Mouse (Mus musculus) liver, postnatal 0 days (tissue): ENCODE results near the gene Gmds. TPM values are rescaled to one million over a fixed set of nuclear protein-coding genes. Genes with fewer than 3 reads are reported as not detected.

Experiments
- ATAC-seq: fragments of 200-750 bp; cut with Nextera tagmentation; 2 replicates; pipeline ENCODE4 v1.8.0; 2017; ENCODE audit warnings: mild to moderate bottlenecking, moderate library complexity
- DNase-seq: peaks from one replicate; pipeline ENCODE4 v3.0.0-alpha.2; 2016
- H3K27ac ChIP-seq: fragments of 300-500 bp; sonication (generic); 2 replicates; pipeline ENCODE4 v1.5.1; 2014; ENCODE audit warnings: antibody characterized with exemption, moderate library complexity, mild to moderate bottlenecking, low read depth
- H3K27me3 ChIP-seq: fragments of 300-500 bp; sonication (generic); 2 replicates; pipeline ENCODE4 v1.6.1; 2014; ENCODE audit warnings: low read length, control low read depth, mixed read lengths; ENCODE audit not compliant: insufficient read depth
- H3K36me3 ChIP-seq: fragments of 300-500 bp; sonication (generic); replicated peaks from 2 replicates; pipeline ENCODE4 v1.6.1; 2014; ENCODE audit warnings: mild to moderate bottlenecking, control low read depth, low read length, moderate library complexity, mixed read lengths; ENCODE audit not compliant: insufficient read depth
- H3K4me1 ChIP-seq: fragments of 300-500 bp; sonication (generic); 2 replicates; pipeline ENCODE4 v1.6.1; 2014; ENCODE audit warnings: antibody characterized with exemption, mild to moderate bottlenecking, control low read depth; ENCODE audit not compliant: insufficient read depth
- H3K4me2 ChIP-seq: fragments of 300-500 bp; sonication (generic); 2 replicates; pipeline ENCODE4 v1.6.1; 2014; ENCODE audit warnings: low read depth, mild to moderate bottlenecking, low read length, moderate library complexity, mixed read lengths
- H3K4me3 ChIP-seq: fragments of 300-500 bp; sonication (generic); 2 replicates; pipeline ENCODE4 v1.5.1; 2014; ENCODE audit warnings: low read depth, low read length
- H3K9ac ChIP-seq: fragments of 300-500 bp; sonication (generic); replicated peaks from 2 replicates; pipeline ENCODE4 v1.6.1; 2014; ENCODE audit warnings: mild to moderate bottlenecking, moderate library complexity
- H3K9me3 ChIP-seq: fragments of 300-500 bp; sonication (generic); 2 replicates; pipeline ENCODE4 v1.6.1; 2016; ENCODE audit warnings: mild to moderate bottlenecking, control low read depth, low read length, mixed read lengths
- CTCF ChIP-seq: sonication (generic); IDR thresholded peaks from 2 replicates; pipeline ENCODE4 v1.5.1; 2016; ENCODE audit warnings: antibody characterized with exemption, low read depth
- EP300 ChIP-seq: IDR thresholded peaks from 2 replicates; pipeline ENCODE4 v1.6.1; 2016; ENCODE audit warnings: antibody characterized with exemption, low read depth, mild to moderate bottlenecking
- WGBS: fragments of 180-500 bp; shearing (Covaris S2); extraction: QIAGEN DNeasy Blood & Tissue Kit; methylation state at CpG from one replicate; pipeline ENCODE4 v1.1.7; 2014; ENCODE audit not compliant: insufficient replicate concordance; 5-methylcytosine and 5-hydroxymethylcytosine counted together
- polyA plus RNA-seq: library from polyadenylated mRNA; unstranded; fragments of >200 nt; fragmentation: Nextera tagmentation; extraction: Ambion mirVana; gene quantifications from 2 replicates; pipeline ENCODE4 v1.2.1, GENCODE M21; 2015

Gmds gene
- polyA plus RNA-seq, 1 experiment from 2014 or later, result 4.9 TPM

DNA sequence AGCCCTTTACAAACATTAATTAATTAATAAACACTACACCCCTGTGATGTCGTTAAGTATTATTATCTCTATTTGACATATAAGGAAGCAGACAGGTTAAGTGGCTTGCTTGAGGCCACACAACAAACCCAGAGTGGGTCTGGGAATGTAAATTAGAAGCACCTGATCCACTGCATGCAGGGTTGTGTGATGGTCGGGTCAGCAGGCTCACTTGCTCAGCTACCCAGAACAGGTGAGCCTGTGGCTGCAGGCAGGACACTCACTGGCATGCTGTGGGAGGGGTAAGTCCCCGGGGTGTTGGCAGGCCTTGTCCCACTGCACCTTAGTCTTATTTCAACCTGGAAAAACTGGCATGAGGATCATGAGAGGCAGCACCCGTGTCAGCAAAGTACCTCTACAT, 484.5 kb downstream of the Gmds start:
- ATAC-seq (no peak), DNase-seq (no peak)
- TF ChIP-seq EP300 (no peak), CTCF (no peak)
- H3K9ac ChIP-seq, result no peak overlapping the region
- no peaks in the 10 kb centered on the region for H3K36me3 ChIP-seq
- H3K4me2 ChIP-seq, result no peak overlapping the region
- no peak overlapping the region for H3K27ac ChIP-seq
- 64% methylated on average over 4 of the region's 4 CpGs for WGBS
- no peaks in the 10 kb centered on the region for H3K27me3 ChIP-seq
- H3K9me3 ChIP-seq, result no peaks in the 10 kb centered on the region
- H3K4me3 ChIP-seq, result no peak overlapping the region
- H3K4me1 ChIP-seq, result no peaks in the 10 kb centered on the region

DNA sequence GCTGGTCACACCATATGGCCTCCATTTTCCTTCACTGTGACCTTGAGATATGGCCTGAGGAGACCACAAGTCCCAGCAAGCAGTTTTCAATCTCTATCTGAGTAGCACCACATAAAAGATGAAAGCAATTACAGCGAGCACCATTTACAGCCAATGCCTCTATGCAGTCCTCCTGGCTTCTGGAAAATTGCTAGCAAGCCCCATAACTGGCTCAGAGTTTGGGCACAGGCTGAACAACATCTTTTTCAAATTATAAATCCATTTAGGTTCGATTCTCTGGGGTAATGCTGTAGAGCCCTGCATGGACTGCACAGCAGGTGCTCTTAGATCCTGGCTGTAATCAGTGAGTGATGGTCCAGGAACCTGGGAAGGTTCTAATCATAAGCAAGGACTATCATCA, 485.0 kb downstream of the Gmds start:
- DNase-seq (no peak), ATAC-seq (no peak)
- Histone ChIP-seq H3K4me3 (no peak overlapping the region), H3K27me3 (no peaks in the 10 kb centered on the region), H3K36me3 (no peaks in the 10 kb centered on the region), H3K4me1 (no peaks in the 10 kb centered on the region), H3K9me3 (no peaks in the 10 kb centered on the region), H3K9ac (no peak overlapping the region), H3K4me2 (no peak overlapping the region), H3K27ac (no peak overlapping the region)
- WGBS, result 58% methylated on average over 2 of the region's 2 CpGs
- no peak for TF ChIP-seq CTCF

DNA sequence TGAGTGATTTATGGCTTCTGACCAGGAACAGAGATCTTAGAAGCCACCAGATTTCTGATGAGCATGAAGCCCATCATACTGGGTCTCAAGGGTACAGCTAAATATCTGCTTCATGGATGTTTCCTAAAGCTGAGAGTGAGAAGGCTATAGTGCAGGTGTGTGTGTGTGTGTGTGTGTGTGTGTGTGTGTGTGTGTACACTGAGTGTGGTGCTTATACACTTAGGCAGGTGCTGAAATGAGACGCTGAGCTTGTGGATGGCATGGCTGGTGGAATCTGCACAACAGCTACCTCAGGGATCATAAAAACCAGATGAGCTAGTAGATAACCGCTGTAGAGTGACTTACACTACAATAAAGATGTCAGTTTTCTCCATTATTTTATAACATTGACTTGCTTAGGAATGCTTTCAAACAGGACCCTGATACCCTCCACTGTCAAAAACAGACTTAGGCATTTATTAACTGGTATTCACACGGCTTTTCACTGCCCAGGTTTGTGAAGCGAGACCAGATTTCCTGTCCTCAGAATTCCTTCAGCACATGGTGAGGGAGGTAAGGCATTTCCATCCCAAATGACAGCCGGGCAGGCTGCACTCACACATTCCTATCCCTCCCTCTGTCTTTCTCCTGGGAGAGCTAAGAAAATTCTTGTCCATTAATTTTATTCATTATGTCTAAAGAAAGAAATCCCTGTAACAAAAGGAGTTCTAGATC, 489.1 kb downstream of the Gmds start:
- Histone ChIP-seq H3K36me3 (no peaks in the 10 kb centered on the region), H3K4me2 (no peak overlapping the region), H3K27ac (no peak overlapping the region), H3K9me3 (no peaks in the 10 kb centered on the region), H3K9ac (no peak overlapping the region), H3K4me3 (no peak overlapping the region), H3K27me3 (no peaks in the 10 kb centered on the region), H3K4me1 (no peaks in the 10 kb centered on the region)
- WGBS, result 69% methylated on average over 5 of the region's 5 CpGs
- no peak for DNase-seq
- TF ChIP-seq EP300, result no peak
- TF ChIP-seq CTCF, result no peak
- no peak for ATAC-seq

DNA sequence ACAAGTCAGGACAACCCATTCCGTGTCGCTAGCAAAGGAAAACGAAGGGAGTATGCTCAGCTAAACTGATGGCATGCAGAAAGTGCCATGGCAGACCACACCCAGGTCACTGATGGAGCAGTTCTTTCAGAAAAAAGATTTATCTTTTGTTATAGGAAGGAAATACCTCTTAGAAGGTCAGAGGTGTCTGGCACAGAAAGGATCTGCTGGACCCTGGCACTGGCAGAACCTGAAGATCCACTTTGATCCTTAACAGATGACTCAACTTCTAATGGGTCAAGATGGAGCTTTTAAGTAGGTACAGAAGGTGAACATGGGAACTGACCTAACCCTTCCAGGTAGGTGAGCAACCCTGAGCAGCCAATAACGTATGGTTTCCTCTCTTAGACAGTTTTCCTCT, 502.7 kb downstream of the Gmds start:
- TF ChIP-seq EP300, result no peak
- no peak for TF ChIP-seq CTCF
- no peaks in the 10 kb centered on the region for H3K4me1 ChIP-seq
- H3K27ac ChIP-seq, result no peak overlapping the region
- 71% methylated on average over 4 of the region's 4 CpGs for WGBS
- H3K4me2 ChIP-seq, result no peak overlapping the region
- no peak for ATAC-seq
- H3K9ac ChIP-seq, result no peak overlapping the region
- H3K36me3 ChIP-seq, result no peaks in the 10 kb centered on the region
- H3K27me3 ChIP-seq, result no peaks in the 10 kb centered on the region
- no peak for DNase-seq
- no peak overlapping the region for H3K4me3 ChIP-seq
- H3K9me3 ChIP-seq, result no peaks in the 10 kb centered on the region

DNA sequence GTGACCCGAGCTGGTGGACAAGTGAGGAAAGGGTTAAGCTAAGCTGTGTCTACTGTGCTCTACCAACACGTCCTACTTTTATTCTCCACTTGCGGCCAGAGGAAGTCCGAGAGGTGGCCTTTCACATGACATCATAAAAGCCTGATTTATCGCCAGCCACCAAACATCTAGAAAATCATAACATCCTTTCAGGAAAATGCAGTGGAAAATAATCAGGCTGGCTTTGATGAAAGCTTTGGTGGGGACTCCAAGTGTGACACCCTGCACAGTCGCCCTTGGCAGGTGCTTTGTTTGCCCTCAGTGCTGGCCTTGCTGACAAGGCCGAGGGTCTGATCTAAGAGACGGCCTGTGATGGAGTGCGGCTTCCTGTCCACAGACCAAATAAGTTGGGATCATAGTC, 508.2 kb downstream of the Gmds start:
- no peak overlapping the region for H3K4me3 ChIP-seq
- H3K4me1 ChIP-seq, result no peaks in the 10 kb centered on the region
- no peaks in the 10 kb centered on the region for H3K27me3 ChIP-seq
- H3K27ac ChIP-seq, result no peak overlapping the region
- WGBS, result 54% methylated on average over 9 of the region's 9 CpGs
- ATAC-seq (no peak), DNase-seq (no peak)
- H3K4me2 ChIP-seq, result no peak overlapping the region
- H3K9me3 ChIP-seq, result no peaks in the 10 kb centered on the region
- TF ChIP-seq CTCF (no peak), EP300 (no peak)
- H3K9ac ChIP-seq, result no peak overlapping the region
- H3K36me3 ChIP-seq, result no peaks in the 10 kb centered on the region

DNA sequence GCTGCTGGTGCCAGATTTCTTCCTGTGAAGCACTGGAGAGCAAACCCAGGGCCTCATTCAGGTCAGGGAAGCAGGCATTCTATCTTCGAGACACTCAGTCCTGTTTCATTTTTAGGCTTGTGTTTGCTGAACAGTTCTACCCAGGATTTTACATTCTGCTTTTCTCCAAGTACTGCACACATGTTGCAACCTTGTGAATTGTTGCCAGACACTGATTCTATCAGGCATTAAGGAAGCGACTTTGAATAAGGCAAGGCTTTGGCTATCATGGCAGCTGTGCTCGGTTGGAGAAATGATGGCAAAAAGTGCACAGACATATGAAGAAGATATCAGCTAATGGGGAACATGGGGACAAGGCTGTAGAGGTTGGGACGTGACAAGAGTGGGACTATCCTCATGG, 510.1 kb downstream of the Gmds start:
- Histone ChIP-seq H3K27ac (no peak overlapping the region), H3K36me3 (no peaks in the 10 kb centered on the region), H3K27me3 (no peaks in the 10 kb centered on the region), H3K9ac (no peak overlapping the region), H3K4me2 (no peak overlapping the region), H3K4me1 (no peaks in the 10 kb centered on the region), H3K4me3 (no peak overlapping the region), H3K9me3 (no peaks in the 10 kb centered on the region)
- TF ChIP-seq EP300, result no peak
- no peak for TF ChIP-seq CTCF
- DNase-seq, result no peak
- WGBS, result 70% methylated on average over 4 of the region's 4 CpGs
- ATAC-seq, result no peak

DNA sequence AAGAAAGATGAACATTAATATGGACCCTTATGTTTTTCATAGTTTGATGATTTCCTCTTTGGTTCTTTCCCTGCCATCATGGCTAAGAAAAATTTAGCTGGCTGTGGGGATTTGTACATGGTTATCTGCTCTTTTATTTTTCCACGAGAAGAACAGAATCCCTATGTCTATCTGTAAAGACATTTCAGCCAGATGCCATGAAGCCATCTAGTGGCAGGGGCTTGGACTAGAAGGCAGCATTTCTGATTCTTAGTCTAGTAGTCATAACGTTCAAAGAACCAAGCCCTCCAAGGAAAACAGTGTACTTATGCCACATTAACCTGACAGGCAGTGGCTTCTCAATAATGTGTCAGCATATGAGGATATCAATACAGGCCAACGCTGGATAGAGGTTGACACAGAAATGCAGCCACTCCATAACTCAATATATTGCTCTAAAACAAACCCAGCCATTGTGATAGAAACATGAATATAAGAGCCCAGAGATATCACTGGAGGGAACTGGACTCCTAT, 510.7 kb downstream of the Gmds start:
- TF ChIP-seq CTCF, result no peak
- no peak for TF ChIP-seq EP300
- Histone ChIP-seq H3K36me3 (no peaks in the 10 kb centered on the region), H3K9ac (no peak overlapping the region), H3K27ac (no peak overlapping the region), H3K4me3 (no peak overlapping the region), H3K9me3 (no peaks in the 10 kb centered on the region), H3K4me1 (no peaks in the 10 kb centered on the region), H3K27me3 (no peaks in the 10 kb centered on the region), H3K4me2 (no peak overlapping the region)
- ATAC-seq (no peak), DNase-seq (no peak)
- WGBS, result 59% methylated on average over 3 of the region's 3 CpGs
